Mouse (Mus musculus): ENCODE results near the gene 1700102P08Rik. TPM values are rescaled to one million over a fixed set of nuclear protein-coding genes. Genes with fewer than 3 reads are reported as not detected.

1700102P08Rik gene
- polyA plus RNA-seq (2014; fragmentation: Nextera tagmentation; extraction: Ambion mirVana): 0.55 and 0.66 TPM in 2 replicates

DNA sequence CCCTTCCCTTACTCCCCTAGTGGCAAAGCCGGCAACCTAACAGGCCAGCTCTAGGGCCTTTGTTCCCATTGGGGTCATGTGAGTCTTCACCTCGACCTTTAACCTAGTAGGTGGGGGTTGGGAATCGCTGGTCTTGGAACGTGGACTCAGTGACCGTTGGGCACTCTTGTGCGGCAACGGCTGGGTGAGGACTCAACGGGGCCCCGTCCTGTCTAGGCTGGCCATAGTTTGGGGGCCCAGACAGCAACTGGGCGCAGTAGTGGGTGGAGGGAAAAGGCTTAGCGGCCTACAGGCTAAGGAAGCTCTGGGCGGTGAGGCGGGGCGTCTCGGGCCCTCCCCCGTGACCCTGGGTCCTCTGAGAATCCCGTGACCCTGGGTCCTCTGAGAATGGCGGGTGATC, at the start of gene 1700102P08Rik:
Gene 1700102P08Rik, plus strand, starts transcription at position 130 of the 400 bp plus-strand sequence.
- Histone ChIP-seq H3K27me3 (replicated peaks; ENCODE audit: control insufficient read depth, insufficient read depth, low read length) (no peaks in the 10 kb centered on the region), H3K4me1 (replicated peaks; ENCODE audit: control insufficient read depth, insufficient read depth, low read length) (no peaks in the 10 kb centered on the region), H3K4me3 (ENCODE audit: low read depth, low read length) (no peak within 1 kb of the TSS), H3K9ac (ENCODE audit: low read length) (no peak within 1 kb of the TSS), H3K27ac (ENCODE audit: low read depth) (no peak within 1 kb of the TSS), H3K4me2 (ENCODE audit: low read length) (no peak within 1 kb of the TSS), H3K9me3 (ENCODE audit: control insufficient read depth, low read length) (no peaks in the 10 kb centered on the region), H3K36me3 (ENCODE audit: control insufficient read depth, insufficient read depth, low read length) (peaks cover 58% of the 10 kb centered on the region)
- WGBS: 71% methylated on average over 18 of the region's 18 CpGs
- ATAC-seq (replicated peaks; ENCODE audit: low FRiP score, low TSS enrichment, low read depth): no peak
- DNase-seq (ENCODE audit: low spot score): no peak

DNA sequence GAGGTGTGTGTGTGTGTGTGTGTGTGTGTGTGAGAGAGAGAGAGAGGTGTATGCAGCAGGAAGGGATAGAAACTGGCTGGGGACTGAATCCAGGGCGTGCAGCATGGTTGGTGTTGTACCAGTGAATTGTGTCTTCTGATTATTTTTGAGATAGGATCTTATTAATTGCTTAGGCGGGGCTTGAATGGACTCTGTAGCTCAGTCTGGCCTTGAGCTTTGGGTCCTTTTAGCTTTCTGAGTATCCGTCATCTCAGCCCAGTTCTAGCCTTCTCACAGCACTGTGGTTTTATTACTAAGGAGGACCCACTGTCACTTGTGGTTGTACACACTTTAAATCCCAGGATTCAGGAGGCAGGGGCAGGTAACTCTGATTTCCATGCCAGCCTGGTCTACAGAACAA, 49.3 kb upstream of the 1700102P08Rik start:
- no peak overlapping the region for H3K4me2 ChIP-seq (ENCODE audit: low read length)
- H3K9ac ChIP-seq (ENCODE audit: low read length): no peak overlapping the region
- peaks cover 2% of the 10 kb centered on the region; the same call in 1 of the 2 replicates for H3K36me3 ChIP-seq (ENCODE audit: control insufficient read depth, insufficient read depth, low read length)
- 71% methylated on average over 3 of the region's 3 CpGs for WGBS
- no peaks in the 10 kb centered on the region for H3K9me3 ChIP-seq (ENCODE audit: control insufficient read depth, low read length)
- H3K27ac ChIP-seq (ENCODE audit: low read depth): peak overlapping the region; percentile 70
- peaks cover 19% of the 10 kb centered on the region; the same call in 1 of the 2 replicates for H3K4me1 ChIP-seq (replicated peaks; ENCODE audit: control insufficient read depth, insufficient read depth, low read length)
- H3K4me3 ChIP-seq (ENCODE audit: low read depth, low read length): no peak overlapping the region
- DNase-seq (ENCODE audit: low spot score): no peak
- no peak for ATAC-seq (replicated peaks; ENCODE audit: low FRiP score, low TSS enrichment, low read depth)
- H3K27me3 ChIP-seq (replicated peaks; ENCODE audit: control insufficient read depth, insufficient read depth, low read length): no peaks in the 10 kb centered on the region

DNA sequence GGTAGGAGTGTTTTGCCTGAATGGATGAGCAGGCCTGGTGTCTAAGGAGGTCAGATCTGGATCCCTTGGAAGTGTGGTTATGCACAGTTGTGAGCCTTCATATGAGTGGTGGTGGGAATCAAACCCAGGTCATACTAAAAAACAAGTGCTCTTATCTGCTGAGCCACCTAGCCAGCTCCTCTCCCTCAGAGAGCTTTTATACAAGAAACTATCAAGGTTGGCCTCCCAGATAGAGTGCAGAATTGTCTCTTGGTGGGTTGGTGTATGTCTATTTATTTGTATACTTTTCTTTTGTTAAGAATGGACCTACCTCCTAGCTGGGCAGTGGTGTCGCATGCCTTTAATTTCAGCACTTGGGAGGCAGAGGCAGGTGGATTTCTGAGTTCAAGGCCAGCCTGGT, 48.8 kb upstream of the 1700102P08Rik start:
- Histone ChIP-seq H3K9me3 (ENCODE audit: control insufficient read depth, low read length) (no peaks in the 10 kb centered on the region), H3K4me1 (replicated peaks; ENCODE audit: control insufficient read depth, insufficient read depth, low read length) (peaks cover 22% of the 10 kb centered on the region; the same call in 1 of the 2 replicates), H3K27me3 (replicated peaks; ENCODE audit: control insufficient read depth, insufficient read depth, low read length) (no peaks in the 10 kb centered on the region), H3K36me3 (ENCODE audit: control insufficient read depth, insufficient read depth, low read length) (no peaks in the 10 kb centered on the region), H3K4me2 (ENCODE audit: low read length) (no peak overlapping the region), H3K27ac (ENCODE audit: low read depth) (peak overlapping the region; percentile 70; the same call in 1 of the 2 replicates), H3K4me3 (ENCODE audit: low read depth, low read length) (no peak overlapping the region), H3K9ac (ENCODE audit: low read length) (no peak overlapping the region)
- no peak for ATAC-seq (replicated peaks; ENCODE audit: low FRiP score, low TSS enrichment, low read depth)
- no peak for DNase-seq (ENCODE audit: low spot score)
- WGBS: 91% methylated on average over 1 of the region's 1 CpGs

DNA sequence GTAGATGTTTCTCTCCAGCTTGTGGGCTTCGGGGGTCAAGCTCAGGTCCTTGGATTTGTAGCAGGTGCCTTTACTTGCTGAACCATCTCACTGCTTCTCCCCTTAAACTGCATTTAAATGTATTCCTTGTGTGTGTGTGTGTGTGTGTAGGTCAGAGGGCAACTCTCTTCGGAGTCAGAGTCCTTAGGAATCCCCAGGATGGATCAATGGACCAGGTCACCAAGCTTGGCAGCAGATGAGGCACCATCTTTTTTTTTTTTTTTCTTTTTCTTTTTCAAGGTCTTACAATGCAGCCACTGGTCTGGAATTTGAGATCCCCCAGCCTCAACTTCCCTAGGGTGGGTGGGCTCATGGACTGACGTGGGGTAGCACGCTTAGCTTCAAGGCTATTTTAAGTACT, 48.1 kb upstream of the 1700102P08Rik start:
- H3K36me3 ChIP-seq (ENCODE audit: control insufficient read depth, insufficient read depth, low read length): no peaks in the 10 kb centered on the region
- ATAC-seq (replicated peaks; ENCODE audit: low FRiP score, low TSS enrichment, low read depth): no peak
- H3K9ac ChIP-seq (ENCODE audit: low read length): no peak overlapping the region
- no peak overlapping the region for H3K4me3 ChIP-seq (ENCODE audit: low read depth, low read length)
- peaks cover 25% of the 10 kb centered on the region; the same call in 1 of the 2 replicates for H3K4me1 ChIP-seq (replicated peaks; ENCODE audit: control insufficient read depth, insufficient read depth, low read length)
- H3K9me3 ChIP-seq (ENCODE audit: control insufficient read depth, low read length): no peaks in the 10 kb centered on the region
- no peak overlapping the region for H3K4me2 ChIP-seq (ENCODE audit: low read length)
- H3K27me3 ChIP-seq (replicated peaks; ENCODE audit: control insufficient read depth, insufficient read depth, low read length): no peaks in the 10 kb centered on the region
- DNase-seq (ENCODE audit: low spot score): no peak
- 84% methylated on average over 4 of the region's 4 CpGs for whole genome bisulfite sequencing
- no peak overlapping the region for H3K27ac ChIP-seq (ENCODE audit: low read depth)

DNA sequence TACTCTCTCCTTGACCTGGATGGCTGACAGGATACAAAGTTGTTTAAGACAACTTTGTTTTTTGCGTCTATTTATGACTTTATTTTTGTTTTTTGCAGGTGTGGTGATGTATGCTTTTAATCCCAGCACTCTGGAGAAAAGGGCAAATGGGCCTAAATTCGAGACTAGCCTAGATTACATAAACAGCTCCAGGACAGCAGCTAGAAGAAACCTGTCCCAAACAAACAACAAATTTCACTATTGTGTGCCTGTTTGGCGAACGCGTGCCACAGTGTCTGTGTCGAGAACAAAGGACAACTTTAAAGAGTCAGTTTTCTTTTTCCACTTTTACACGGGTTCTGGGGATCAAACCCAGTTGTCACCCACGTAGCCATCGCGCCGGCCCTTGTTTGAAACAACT, 45.6 kb upstream of the 1700102P08Rik start:
- no peak for ATAC-seq (replicated peaks; ENCODE audit: low FRiP score, low TSS enrichment, low read depth)
- Histone ChIP-seq H3K4me2 (ENCODE audit: low read length) (peak overlapping the region; percentile 73), H3K9me3 (ENCODE audit: control insufficient read depth, low read length) (no peaks in the 10 kb centered on the region), H3K27ac (ENCODE audit: low read depth) (peak overlapping the region; percentile 88), H3K27me3 (replicated peaks; ENCODE audit: control insufficient read depth, insufficient read depth, low read length) (no peaks in the 10 kb centered on the region), H3K4me3 (ENCODE audit: low read depth, low read length) (peak overlapping the region; percentile 82), H3K4me1 (replicated peaks; ENCODE audit: control insufficient read depth, insufficient read depth, low read length) (peaks cover 9% of the 10 kb centered on the region; the same call in 1 of the 2 replicates), H3K36me3 (ENCODE audit: control insufficient read depth, insufficient read depth, low read length) (peaks cover 15% of the 10 kb centered on the region), H3K9ac (ENCODE audit: low read length) (peak overlapping the region; percentile 55)
- 6% methylated on average over 11 of the region's 11 CpGs for WGBS
- DNase-seq (ENCODE audit: low spot score): no peak

DNA sequence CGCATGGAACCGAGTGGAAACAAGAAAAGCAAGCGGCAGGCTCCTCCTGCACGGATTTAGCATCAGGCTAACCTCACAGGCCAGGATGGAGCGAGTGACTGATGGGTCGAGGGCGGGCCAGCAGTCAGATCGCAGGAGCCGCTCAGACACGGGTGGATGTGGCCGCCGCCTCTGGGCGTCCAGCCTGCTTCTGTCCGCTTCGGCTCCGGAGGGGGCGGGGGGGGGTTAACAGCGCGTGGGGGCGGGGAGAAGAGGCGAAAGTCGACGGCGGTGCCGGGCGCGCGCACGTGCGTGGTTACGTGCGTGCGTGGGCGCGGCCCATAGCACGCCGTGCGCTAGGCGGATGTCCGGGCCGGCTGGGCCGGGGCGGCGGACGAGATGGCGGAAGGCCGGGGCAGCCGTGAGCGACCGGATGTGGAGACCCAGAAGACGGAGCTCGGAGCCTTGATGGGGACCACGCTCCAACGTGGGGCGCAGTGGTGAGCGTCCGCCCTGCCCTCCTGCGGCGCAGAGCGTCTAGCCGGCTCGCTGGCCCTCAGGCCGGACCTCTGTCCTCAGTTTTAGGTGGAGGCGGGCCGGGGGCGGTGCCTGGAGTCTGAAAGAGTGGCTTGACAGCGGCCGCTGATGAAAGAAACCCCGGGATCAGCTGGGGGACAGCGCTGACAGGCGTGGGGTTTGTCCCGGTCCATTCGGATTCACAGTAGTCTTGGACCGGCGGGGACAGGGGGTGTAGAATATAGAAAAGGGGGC, 44.9 kb upstream of the 1700102P08Rik start, which contains the start of gene Usp4:
Gene Usp4, plus strand, starts transcription at position 314 of the 750 bp plus-strand sequence.
- no peaks in the 10 kb centered on the region for H3K9me3 ChIP-seq (ENCODE audit: control insufficient read depth, low read length)
- no peaks in the 10 kb centered on the region for H3K27me3 ChIP-seq (replicated peaks; ENCODE audit: control insufficient read depth, insufficient read depth, low read length)
- H3K36me3 ChIP-seq (ENCODE audit: control insufficient read depth, insufficient read depth, low read length): peaks cover 22% of the 10 kb centered on the region
- H3K4me3 ChIP-seq (ENCODE audit: low read depth, low read length): peak within 1 kb of the TSS; percentile 82
- peak within 1 kb of the TSS; percentile 73 for H3K4me2 ChIP-seq (ENCODE audit: low read length)
- peak; percentile 93 for DNase-seq (ENCODE audit: low spot score)
- WGBS: under 1% methylated on average over 75 of the region's 75 CpGs
- H3K9ac ChIP-seq (ENCODE audit: low read length): peak within 1 kb of the TSS; percentile 55
- H3K4me1 ChIP-seq (replicated peaks; ENCODE audit: control insufficient read depth, insufficient read depth, low read length): peaks cover 6% of the 10 kb centered on the region; the same call in 1 of the 2 replicates
- H3K27ac ChIP-seq (ENCODE audit: low read depth): peak within 1 kb of the TSS; percentile 88
- peak; percentile 94 for ATAC-seq (replicated peaks; ENCODE audit: low FRiP score, low TSS enrichment, low read depth)

DNA sequence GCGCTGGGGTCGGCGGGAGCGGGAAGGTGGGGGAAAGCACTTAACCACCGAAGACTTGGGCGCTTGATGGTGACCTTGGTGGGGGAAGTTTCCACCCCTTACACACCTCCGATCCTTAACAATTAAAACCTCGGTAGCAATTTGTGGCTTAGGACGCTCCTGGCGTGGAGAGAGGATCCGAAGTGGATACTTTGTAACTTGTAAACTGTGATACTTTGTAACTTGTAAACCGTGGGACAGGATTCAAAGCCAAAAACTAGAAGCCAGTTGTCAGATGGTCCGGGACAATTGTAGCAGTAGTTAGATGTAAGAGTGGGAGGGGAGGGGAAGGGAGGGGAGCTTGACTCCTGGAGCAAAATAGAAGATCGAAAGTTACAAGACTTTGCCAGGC, 44.3 kb upstream of the 1700102P08Rik start:
- Histone ChIP-seq H3K27ac (ENCODE audit: low read depth) (peak overlapping the region; percentile 88; the same call in 1 of the 2 replicates), H3K36me3 (ENCODE audit: control insufficient read depth, insufficient read depth, low read length) (peaks cover 28% of the 10 kb centered on the region), H3K4me2 (ENCODE audit: low read length) (peak overlapping the region; percentile 73), H3K4me1 (replicated peaks; ENCODE audit: control insufficient read depth, insufficient read depth, low read length) (peaks cover 6% of the 10 kb centered on the region; the same call in 1 of the 2 replicates), H3K9me3 (ENCODE audit: control insufficient read depth, low read length) (no peaks in the 10 kb centered on the region), H3K27me3 (replicated peaks; ENCODE audit: control insufficient read depth, insufficient read depth, low read length) (no peaks in the 10 kb centered on the region), H3K4me3 (ENCODE audit: low read depth, low read length) (peak overlapping the region; percentile 82), H3K9ac (ENCODE audit: low read length) (peak overlapping the region; percentile 55)
- DNase-seq (ENCODE audit: low spot score) (no peak), ATAC-seq (replicated peaks; ENCODE audit: low FRiP score, low TSS enrichment, low read depth) (no peak)
- 4% methylated on average over 14 of the region's 14 CpGs for WGBS

DNA sequence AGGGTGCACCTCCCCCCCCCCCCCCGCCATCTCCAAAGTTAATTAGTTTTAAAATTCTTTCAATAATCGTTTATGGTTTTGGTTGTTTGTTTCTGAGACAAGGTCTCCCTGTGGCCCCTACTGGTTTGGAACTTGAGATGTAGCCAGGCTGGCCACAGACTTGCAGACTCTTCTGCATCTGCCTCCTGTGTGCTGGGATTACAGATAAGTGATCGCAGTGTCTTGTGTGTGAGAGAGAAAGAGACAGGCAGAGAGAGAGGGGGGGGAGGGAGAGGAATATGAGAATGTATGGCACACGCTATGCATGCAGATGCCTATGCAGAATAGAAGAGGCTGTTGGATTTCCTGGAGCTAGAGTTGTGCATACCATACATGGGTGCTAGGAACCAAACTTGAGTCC, 42.9 kb upstream of the 1700102P08Rik start:
- H3K9me3 ChIP-seq (ENCODE audit: control insufficient read depth, low read length): no peaks in the 10 kb centered on the region
- WGBS: 90% methylated on average over 4 of the region's 4 CpGs
- H3K4me2 ChIP-seq (ENCODE audit: low read length): no peak overlapping the region
- ATAC-seq (replicated peaks; ENCODE audit: low FRiP score, low TSS enrichment, low read depth) (no peak), DNase-seq (ENCODE audit: low spot score) (no peak)
- no peaks in the 10 kb centered on the region for H3K27me3 ChIP-seq (replicated peaks; ENCODE audit: control insufficient read depth, insufficient read depth, low read length)
- H3K36me3 ChIP-seq (ENCODE audit: control insufficient read depth, insufficient read depth, low read length): peaks cover 41% of the 10 kb centered on the region
- no peak overlapping the region for H3K27ac ChIP-seq (ENCODE audit: low read depth)
- H3K4me1 ChIP-seq (replicated peaks; ENCODE audit: control insufficient read depth, insufficient read depth, low read length): peaks cover 6% of the 10 kb centered on the region; the same call in 1 of the 2 replicates
- no peak overlapping the region for H3K9ac ChIP-seq (ENCODE audit: low read length)
- no peak overlapping the region for H3K4me3 ChIP-seq (ENCODE audit: low read depth, low read length)

Data from intestine, embryonic 14.5 days (tissue).